Mouse (Mus musculus) intestine, embryonic 15.5 days (tissue): Measurements from ENCODE around the gene Pon2. TPM values are rescaled to one million over a fixed set of nuclear protein-coding genes. Genes with fewer than 3 reads are reported as not detected.
"Not testable (repeated sequence)": the region's sequence is repeated elsewhere in the genome, so short reads cannot be mapped to it uniquely, and the experiment has no call there.

Experiments used
- ATAC-seq: fragments of 200-750 bp; cut with Nextera tagmentation; 2 replicates; pipeline ENCODE4 v1.8.0; 2017; ENCODE audit warnings: moderate TSS enrichment, moderate library complexity
- H3K27ac ChIP-seq: fragments of 300-500 bp; sonication (generic); 2 replicates; pipeline ENCODE4 v1.5.1; 2015; ENCODE audit warnings: mild to moderate bottlenecking, inconsistent platforms
- H3K27me3 ChIP-seq: fragments of 300-500 bp; sonication (generic); replicated peaks from 2 replicates; pipeline ENCODE4 v1.6.1; 2015; ENCODE audit warnings: inconsistent platforms
- H3K36me3 ChIP-seq: fragments of 300-500 bp; sonication (generic); 2 replicates; pipeline ENCODE4 v1.6.1; 2015; ENCODE audit warnings: inconsistent platforms
- H3K4me1 ChIP-seq: fragments of 300-500 bp; sonication (generic); replicated peaks from 2 replicates; pipeline ENCODE4 v1.6.1; 2015; ENCODE audit warnings: inconsistent platforms
- H3K4me2 ChIP-seq: fragments of 300-500 bp; sonication (generic); replicated peaks from 2 replicates; pipeline ENCODE4 v1.6.1; 2015; ENCODE audit warnings: mild to moderate bottlenecking, inconsistent platforms
- H3K4me3 ChIP-seq: fragments of 300-500 bp; sonication (generic); replicated peaks from 2 replicates; pipeline ENCODE4 v1.5.1; 2015; ENCODE audit warnings: inconsistent platforms
- H3K9ac ChIP-seq: fragments of 300-500 bp; sonication (generic); 2 replicates; pipeline ENCODE4 v1.6.1; 2015; ENCODE audit warnings: inconsistent platforms
- H3K9me3 ChIP-seq: fragments of 300-500 bp; sonication (generic); 2 replicates; pipeline ENCODE4 v1.6.1; 2016; ENCODE audit warnings: inconsistent platforms
- WGBS: fragments of 180-500 bp; shearing (Covaris S2); methylation state at CpG from one replicate; pipeline ENCODE4 v1.1.7; 2015; 5-methylcytosine and 5-hydroxymethylcytosine counted together
- polyA plus RNA-seq: library from polyadenylated mRNA; unstranded; fragments of >200 nt; fragmentation: Nextera tagmentation; extraction: Ambion mirVana; gene quantifications from 2 replicates; pipeline ENCODE4 v1.2.1, GENCODE M21; 2015

Gene Pon2
- polyA plus RNA-seq, 1 experiment from 2014 or later, result 58.4 TPM

- no peak for ATAC-seq
- H3K27me3 ChIP-seq, result no peaks in the 10 kb centered on the region
- H3K27ac ChIP-seq, result no peak overlapping the region
- no peak overlapping the region for H3K9ac ChIP-seq
- WGBS, result 89% methylated on average over 6 of the region's 6 CpGs
- H3K4me3 ChIP-seq, result no peak overlapping the region
- H3K4me1 ChIP-seq, result no peaks in the 10 kb centered on the region
- 0 out of 2 replicates have a peak, but pooled peaks cover 2% of the 10 kb centered on the region for H3K36me3 ChIP-seq
- no peaks in the 10 kb centered on the region for H3K9me3 ChIP-seq
- H3K4me2 ChIP-seq, result no peak overlapping the region
These were observed 52.3 kb downstream of the Pon2 start for GRCm38 (mm10) chr6:5245926-5246325.

- Histone ChIP-seq H3K4me1 (no peaks in the 10 kb centered on the region), H3K9ac (no peak overlapping the region), H3K4me3 (no peak overlapping the region), H3K27me3 (no peaks in the 10 kb centered on the region), H3K27ac (no peak overlapping the region), H3K4me2 (no peak overlapping the region), H3K9me3 (no peaks in the 10 kb centered on the region), H3K36me3 (no peaks in the 10 kb centered on the region)
- 68% methylated on average over 3 of the region's 3 CpGs for WGBS
- no peak for ATAC-seq
These were observed 59.5 kb downstream of the Pon2 start for GRCm38 (mm10) chr6:5238799-5239198.

- no peak overlapping the region for H3K4me3 ChIP-seq
- H3K9me3 ChIP-seq, result no peaks in the 10 kb centered on the region
- H3K4me1 ChIP-seq, result no peaks in the 10 kb centered on the region
- no peaks in the 10 kb centered on the region for H3K36me3 ChIP-seq
- no peaks in the 10 kb centered on the region for H3K27me3 ChIP-seq
- 77% methylated on average over 4 of the region's 4 CpGs for WGBS
- no peak overlapping the region for H3K9ac ChIP-seq
- H3K4me2 ChIP-seq, result no peak overlapping the region
- no peak overlapping the region for H3K27ac ChIP-seq
- ATAC-seq, result no peak
These were observed 60.7 kb downstream of the Pon2 start for GRCm38 (mm10) chr6:5237510-5237909.

- ATAC-seq, result no peak
- Histone ChIP-seq H3K9me3 (no peaks in the 10 kb centered on the region), H3K4me2 (no peak overlapping the region), H3K27ac (no peak overlapping the region), H3K4me1 (no peaks in the 10 kb centered on the region), H3K27me3 (no peaks in the 10 kb centered on the region), H3K9ac (no peak overlapping the region), H3K4me3 (no peak overlapping the region), H3K36me3 (no peaks in the 10 kb centered on the region)
- WGBS, result 86% methylated on average over 8 of the region's 8 CpGs
These were observed 61.3 kb downstream of the Pon2 start for GRCm38 (mm10) chr6:5236843-5237371.

DNA sequence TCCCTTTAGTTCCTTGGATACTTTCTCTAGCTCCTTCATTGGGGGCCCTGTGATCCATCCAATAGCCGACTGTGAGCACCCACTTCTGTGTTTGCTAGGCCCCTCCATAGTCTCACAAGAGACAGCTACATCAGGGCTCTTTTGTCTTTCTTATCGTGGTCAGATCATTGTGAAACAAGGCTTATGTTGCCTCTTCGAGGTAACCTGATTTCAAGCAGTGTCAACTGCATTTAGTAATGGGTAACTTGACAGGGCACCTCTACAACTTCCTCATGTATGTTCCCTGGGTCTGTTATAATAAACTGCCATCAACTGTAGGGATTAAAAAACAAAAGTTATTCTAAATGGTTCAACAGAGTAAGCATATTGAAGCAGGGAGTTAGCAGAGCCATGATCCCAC lies 63.7 kb downstream of the Pon2 start:
- H3K4me2 ChIP-seq, result no peak overlapping the region
- no peak overlapping the region for H3K4me3 ChIP-seq
- no peaks in the 10 kb centered on the region for H3K36me3 ChIP-seq
- H3K9me3 ChIP-seq, result no peaks in the 10 kb centered on the region
- no peaks in the 10 kb centered on the region for H3K27me3 ChIP-seq
- H3K27ac ChIP-seq, result no peak overlapping the region
- 69% methylated on average over 3 of the region's 3 CpGs for WGBS
- H3K4me1 ChIP-seq, result no peaks in the 10 kb centered on the region
- H3K9ac ChIP-seq, result no peak overlapping the region
- no peak for ATAC-seq

DNA sequence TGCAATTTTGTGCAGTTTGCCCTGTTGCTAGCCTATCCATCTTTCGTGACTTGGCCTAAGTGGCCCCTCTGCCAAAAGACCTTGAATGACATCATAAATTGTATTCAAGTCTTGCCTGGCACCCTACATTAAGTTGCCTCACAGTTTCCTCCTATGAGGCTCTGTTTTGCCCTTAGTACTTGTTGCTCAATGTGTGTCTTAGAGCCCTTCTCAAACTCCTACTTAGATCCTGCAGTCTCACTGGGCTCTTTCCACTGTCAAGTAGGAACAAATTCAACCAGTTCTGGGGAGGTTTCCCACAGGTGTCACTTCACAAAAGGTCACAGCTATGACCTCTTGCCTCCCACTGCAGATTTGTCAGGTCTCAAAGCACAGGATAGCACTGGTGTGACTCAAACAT lies 64.4 kb downstream of the Pon2 start:
- no peak overlapping the region for H3K4me3 ChIP-seq
- WGBS, result 85% methylated on average over 1 of the region's 1 CpGs
- no peak for ATAC-seq
- H3K36me3 ChIP-seq, result no peaks in the 10 kb centered on the region
- H3K27me3 ChIP-seq, result no peaks in the 10 kb centered on the region
- no peak overlapping the region for H3K27ac ChIP-seq
- H3K9me3 ChIP-seq, result no peaks in the 10 kb centered on the region
- no peaks in the 10 kb centered on the region for H3K4me1 ChIP-seq
- no peak overlapping the region for H3K4me2 ChIP-seq
- H3K9ac ChIP-seq, result no peak overlapping the region

GRCm38 (mm10) chr6:5232022-5232421 lies 66.2 kb downstream of the Pon2 start:
- no peak overlapping the region for H3K9ac ChIP-seq
- H3K27me3 ChIP-seq, result no peaks in the 10 kb centered on the region
- 91% methylated on average over 4 of the region's 4 CpGs for WGBS
- H3K27ac ChIP-seq, result no peak overlapping the region
- no peaks in the 10 kb centered on the region for H3K36me3 ChIP-seq
- H3K9me3 ChIP-seq, result no peaks in the 10 kb centered on the region
- no peak overlapping the region for H3K4me3 ChIP-seq
- H3K4me2 ChIP-seq, result no peak overlapping the region
- no peak for ATAC-seq
- H3K4me1 ChIP-seq, result no peaks in the 10 kb centered on the region

DNA sequence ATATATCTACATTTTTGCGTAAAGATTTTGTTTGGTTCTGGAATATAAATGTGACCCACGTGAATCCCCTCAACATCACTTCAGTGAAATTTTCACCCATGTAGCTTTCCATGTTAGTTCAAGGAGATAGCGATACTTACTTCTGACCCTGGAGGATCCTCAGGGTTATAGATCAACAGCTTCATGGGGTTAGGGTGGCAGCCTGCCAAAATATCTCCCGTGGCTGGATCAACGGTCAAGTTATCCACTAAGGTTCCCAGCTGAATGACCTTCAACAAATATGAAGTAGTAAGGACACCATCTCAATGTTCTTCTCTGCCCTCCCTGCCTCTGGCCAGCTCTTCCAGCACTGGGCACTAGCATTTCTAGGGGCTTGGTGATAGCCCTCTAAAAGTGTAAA lies 68.0 kb downstream of the Pon2 start:
- Histone ChIP-seq H3K4me2 (no peak overlapping the region), H3K27me3 (no peaks in the 10 kb centered on the region), H3K4me1 (no peaks in the 10 kb centered on the region), H3K9ac (no peak overlapping the region), H3K36me3 (no peaks in the 10 kb centered on the region), H3K4me3 (no peak overlapping the region), H3K27ac (no peak overlapping the region), H3K9me3 (no peaks in the 10 kb centered on the region)
- no peak for ATAC-seq
- 82% methylated on average over 5 of the region's 5 CpGs for WGBS

GRCm38 (mm10) chr6:5223551-5223950 lies 74.7 kb downstream of the Pon2 start:
- not testable (repeated sequence) for H3K4me2 ChIP-seq, H3K4me3 ChIP-seq, ATAC-seq, H3K36me3 ChIP-seq, H3K27ac ChIP-seq, H3K27me3 ChIP-seq, H3K4me1 ChIP-seq, H3K9me3 ChIP-seq, H3K9ac ChIP-seq
- WGBS, result 89% methylated on average over 2 of the region's 2 CpGs

GRCm38 (mm10) chr6:5222080-5222479 lies 76.2 kb downstream of the Pon2 start:
- Histone ChIP-seq H3K9ac (no peak overlapping the region), H3K27me3 (no peaks in the 10 kb centered on the region), H3K4me1 (no peaks in the 10 kb centered on the region), H3K9me3 (no peaks in the 10 kb centered on the region), H3K4me3 (no peak overlapping the region), H3K4me2 (no peak overlapping the region), H3K36me3 (no peaks in the 10 kb centered on the region), H3K27ac (no peak overlapping the region)
- WGBS, result 70% methylated on average over 3 of the region's 3 CpGs
- no peak for ATAC-seq

- H3K4me3 ChIP-seq, result no peak overlapping the region
- WGBS, result 90% methylated on average over 4 of the region's 4 CpGs
- H3K36me3 ChIP-seq, result no peaks in the 10 kb centered on the region
- H3K27ac ChIP-seq, result no peak overlapping the region
- no peak overlapping the region for H3K9ac ChIP-seq
- H3K4me2 ChIP-seq, result no peak overlapping the region
- H3K27me3 ChIP-seq, result no peaks in the 10 kb centered on the region
- H3K9me3 ChIP-seq, result no peaks in the 10 kb centered on the region
- H3K4me1 ChIP-seq, result no peaks in the 10 kb centered on the region
- no peak for ATAC-seq
These were observed 80.1 kb downstream of the Pon2 start for GRCm38 (mm10) chr6:5218190-5218589.
